Mouse (Mus musculus) cerebellum, adult 9-10 months (tissue): ENCODE data around the gene Mapk12.
A peak's percentile ranks its signal among the peaks of the same experiment; 100 is the strongest.

Experiments used
- DNase-seq: peaks from one replicate; pipeline ENCODE4 v3.0.0; 2022

Gene Mapk12

DNA sequence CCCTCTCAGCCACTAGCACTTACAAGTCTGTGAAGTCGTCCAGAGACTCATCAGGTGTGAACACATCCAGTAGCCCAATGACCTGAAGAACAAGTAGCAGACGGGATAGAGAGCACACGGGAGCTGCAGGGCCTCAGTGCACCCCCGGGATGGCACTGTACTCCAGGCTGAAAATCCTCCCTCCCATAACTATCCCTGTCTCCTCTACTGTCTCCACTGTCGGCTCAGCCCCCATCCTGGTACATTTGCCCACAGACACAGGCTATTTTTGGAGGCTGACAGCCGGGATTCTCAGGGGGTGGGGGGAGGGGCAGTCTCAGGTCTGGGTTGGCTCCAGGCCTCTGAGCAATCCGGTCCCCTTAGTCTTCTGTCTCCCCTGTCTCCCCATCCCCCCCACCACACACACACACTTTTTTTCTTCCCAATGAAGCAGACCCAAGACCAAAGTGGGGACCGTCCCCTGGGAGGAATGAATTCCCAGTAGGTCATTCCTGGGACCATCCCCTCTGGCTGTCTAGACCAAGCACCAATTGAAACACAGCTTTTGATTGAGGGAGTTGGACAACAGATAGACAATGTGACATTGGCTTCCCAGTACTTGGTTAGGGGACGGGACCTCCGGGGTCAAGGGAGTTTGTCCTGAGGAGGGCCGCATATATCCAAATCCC, 3.0 kb downstream of the Mapk12 start:
- peak; percentile 62 for DNase-seq

DNA sequence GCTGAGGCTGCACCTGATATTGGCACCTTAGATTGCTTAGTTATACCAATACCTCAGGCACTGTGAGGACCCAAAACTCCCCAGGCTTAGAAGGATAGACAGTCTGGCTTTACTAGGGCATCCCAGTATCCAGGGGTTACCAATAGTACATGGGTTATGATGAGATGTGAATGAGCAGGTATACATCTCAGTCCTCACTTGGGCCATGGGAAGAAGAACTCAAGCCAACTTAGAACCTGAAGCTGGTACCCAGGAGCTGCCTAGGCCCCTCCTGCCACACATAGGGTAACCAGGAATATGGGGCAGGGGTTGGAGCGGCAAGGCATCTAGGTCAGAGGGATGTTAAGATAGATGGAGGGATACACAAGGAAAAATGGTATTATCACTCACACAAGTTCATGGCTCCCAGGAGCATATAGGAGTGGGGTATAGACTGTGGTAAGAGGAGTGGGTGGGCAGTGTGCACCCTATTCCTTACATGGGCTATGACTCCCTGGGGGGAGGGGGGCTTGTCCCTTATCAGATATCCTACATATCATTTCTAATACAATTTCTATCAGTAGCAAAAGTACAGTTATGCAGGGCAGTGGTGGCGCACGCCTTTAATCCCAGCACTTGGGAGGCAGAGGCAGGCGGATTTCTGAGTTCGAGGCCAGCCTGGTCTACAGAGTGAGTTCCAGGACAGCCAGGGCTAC, 3.9 kb downstream of the Mapk12 start:
- no peak for DNase-seq

DNA sequence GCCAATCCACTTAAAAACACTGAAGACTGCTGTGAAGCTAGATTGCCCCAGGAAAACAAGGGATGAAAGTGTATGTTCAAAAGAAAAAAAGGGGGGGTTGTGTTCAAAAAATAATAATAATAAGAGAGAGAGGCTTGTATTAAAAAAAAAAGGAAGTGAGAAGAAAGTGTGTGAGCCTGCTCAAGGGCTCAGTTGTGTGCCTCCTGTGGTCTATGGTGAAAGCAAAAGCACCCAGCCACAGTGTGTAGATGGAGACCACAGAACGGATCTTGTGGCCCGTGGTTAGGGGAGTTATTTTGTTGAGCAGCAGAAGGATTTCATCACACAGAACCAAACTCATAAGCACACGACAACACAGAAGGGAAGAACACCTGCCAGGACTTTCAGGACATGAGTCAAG, 9.2 kb downstream of the Mapk12 start:
- DNase-seq = no peak

DNA sequence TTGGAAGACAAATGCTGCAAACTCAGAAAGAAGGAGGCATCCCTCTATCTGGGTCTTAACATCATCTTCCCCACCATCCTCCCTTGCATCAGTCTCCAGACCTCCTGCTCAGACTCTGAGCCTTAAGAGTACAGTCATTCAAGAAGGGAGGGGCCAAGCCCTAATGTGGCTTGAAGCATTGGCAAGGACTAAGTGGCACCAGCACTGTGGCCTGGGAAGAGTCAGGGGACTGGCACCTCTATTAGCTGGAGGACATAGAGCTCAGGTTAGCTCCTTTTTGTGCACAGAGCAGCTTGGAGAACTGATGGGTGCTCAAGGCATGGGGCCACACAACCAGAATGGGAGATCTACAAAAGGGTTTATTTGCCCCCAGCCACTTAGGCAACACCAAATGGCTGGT, 10.3 kb downstream of the Mapk12 start:
- DNase-seq = no peak

DNA sequence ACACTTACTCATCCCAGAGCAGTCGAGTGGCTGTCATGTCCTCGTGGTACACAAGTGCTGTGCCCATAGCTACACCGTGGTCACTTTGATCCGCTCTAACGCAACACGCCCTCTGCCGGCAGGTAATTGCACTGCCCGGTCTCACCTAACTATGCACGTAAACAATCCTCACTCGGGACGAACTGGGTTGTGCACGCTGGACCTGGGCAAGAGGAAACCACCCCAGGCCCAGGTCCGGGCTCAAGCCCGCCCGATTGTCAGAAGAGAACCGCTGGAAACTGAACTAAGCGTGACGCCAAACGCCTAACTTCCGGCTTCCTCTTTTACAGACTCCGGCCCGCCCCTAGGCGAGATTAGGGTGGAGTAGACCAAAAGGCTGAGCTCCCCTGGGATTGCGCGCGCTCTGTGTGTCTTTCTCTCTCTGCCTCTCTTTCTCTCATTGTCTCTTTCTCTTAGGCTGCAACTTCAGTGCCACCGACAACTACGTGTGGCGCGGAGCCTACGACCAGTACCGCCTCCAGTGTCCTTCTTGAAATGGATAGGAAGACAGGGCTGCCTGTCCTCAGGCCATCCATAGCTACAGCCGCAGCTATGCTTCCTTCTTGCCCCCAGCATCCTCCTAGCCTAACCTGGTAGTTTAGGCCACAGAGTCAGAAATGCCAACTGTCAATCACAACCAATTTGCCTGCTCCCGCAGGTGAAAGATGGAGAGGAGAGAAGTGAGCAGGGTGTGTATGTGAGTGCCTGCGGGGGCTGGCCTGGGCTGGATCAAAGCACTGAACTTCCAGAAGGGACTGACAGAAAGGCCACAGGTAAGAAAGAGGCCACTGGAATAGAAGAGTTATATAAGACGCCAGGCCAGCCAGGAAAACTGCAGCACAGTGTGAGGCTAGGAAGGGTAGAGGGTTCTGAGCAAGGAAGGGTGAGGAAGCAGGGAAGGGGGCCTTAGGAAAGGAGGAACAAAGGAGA, 11.8 kb downstream of the Mapk12 start, which contains the start of gene Hdac10:
Hdac10 (minus strand) TSS at position 319 of the 969 bp plus-strand sequence.
- DNase-seq = peak; percentile 96

DNA sequence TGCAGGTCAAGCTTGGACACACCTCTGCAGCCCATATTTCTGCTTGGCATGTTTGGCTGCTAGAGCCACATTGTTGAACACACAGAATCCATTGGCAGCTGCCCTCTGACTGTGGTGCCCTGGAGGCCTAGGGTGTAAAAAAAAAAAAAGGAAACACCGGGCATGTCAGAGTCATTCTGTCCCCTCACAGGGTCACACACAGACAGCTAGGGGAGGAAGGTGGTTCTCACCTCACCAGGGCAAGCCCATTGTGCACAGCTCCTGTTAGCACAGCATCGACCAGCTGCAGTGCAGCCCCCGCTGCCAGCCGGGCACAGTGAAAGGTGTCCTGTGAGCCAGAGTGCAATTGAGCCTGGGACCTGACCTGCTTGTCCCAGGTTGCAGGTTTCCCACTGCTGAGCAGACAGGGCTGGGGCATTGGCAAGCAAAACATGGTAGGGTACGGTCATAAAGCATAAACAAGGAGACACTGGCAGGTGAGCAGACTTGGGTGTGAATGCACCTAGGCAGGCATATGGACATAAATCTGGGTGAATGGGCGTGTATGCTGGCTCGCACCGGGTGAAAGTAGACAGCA, 13.1 kb downstream of the Mapk12 start:
- peak; percentile 59 for DNase-seq

DNA sequence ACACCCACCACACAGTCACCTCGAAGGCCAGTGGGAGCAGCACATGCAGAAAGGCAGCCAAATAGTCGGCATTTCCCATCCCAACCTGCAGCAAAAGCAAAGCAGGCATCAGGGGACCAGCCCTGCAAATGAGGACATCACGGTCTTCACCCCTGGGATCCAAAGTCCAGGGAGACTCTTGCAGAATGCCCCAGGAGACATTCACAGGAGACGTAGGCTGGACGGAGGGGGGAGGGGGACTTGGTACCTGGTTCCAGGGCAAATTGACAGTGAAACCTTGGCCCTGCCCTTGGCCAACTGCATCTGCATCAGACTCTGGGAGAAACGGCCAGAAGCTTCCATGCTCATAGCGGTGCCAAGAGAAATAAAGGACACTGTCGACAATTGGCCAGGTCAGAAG, 13.9 kb downstream of the Mapk12 start:
- no peak for DNase-seq

DNA sequence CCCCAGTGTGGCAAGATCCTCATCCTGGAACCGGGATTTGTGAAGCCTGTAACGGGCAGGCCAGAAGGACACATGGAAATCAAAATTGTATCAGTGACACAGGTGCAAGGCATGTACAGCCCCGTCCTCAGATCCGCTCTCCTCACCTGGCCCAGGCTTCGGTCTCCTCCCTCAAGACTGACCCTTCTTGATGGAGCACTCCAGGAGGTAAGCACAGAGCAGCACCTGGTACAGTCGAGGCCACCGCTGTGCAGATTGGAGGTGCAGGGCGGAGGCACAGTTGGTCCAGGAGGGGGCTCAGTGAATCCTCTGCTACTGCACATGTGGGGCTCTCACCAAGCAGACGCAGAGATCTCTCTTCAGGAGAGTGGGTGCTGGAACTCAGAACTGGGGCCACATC, 15.2 kb downstream of the Mapk12 start:
- no peak for DNase-seq

DNA sequence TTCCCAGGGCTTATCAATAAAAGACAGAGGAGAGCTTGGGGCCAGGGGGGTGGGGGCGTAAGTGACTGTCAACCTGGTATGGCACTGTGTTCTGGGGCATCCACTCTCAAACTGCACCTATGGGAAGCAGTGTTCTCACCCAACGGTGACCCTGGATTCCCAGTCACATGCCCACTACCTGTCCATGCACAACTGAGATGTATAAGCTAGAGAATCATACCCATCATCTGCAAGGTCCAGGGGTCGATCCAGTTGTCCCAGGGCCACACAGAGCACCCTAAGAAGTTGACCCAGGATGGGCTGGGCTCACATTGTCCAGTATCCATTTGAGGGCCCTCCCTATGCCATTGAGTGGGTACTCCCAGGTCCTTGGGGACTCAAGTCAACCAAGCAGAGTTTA, 16.2 kb downstream of the Mapk12 start:
- DNase-seq = no peak

DNA sequence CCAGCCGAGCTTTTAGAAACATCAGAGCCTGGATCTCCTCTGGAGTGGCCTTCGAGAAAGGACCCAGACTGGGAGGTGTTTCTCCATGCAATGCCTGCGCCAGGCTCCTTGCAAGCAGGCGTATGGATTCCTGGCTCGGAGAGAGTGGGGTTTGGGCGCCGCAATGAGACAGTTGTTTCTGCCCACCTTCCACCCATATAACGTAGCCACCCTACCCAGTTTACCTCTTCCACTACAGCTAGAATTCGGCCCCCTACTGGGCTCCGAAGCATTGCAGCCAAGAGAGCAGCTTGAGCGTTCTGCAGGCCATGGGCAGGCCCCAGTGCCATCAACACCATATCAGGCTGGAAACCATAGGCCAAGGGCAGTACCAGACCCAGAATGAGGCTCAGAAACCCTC, 16.9 kb downstream of the Mapk12 start:
- peak; percentile 74 for DNase-seq

DNA sequence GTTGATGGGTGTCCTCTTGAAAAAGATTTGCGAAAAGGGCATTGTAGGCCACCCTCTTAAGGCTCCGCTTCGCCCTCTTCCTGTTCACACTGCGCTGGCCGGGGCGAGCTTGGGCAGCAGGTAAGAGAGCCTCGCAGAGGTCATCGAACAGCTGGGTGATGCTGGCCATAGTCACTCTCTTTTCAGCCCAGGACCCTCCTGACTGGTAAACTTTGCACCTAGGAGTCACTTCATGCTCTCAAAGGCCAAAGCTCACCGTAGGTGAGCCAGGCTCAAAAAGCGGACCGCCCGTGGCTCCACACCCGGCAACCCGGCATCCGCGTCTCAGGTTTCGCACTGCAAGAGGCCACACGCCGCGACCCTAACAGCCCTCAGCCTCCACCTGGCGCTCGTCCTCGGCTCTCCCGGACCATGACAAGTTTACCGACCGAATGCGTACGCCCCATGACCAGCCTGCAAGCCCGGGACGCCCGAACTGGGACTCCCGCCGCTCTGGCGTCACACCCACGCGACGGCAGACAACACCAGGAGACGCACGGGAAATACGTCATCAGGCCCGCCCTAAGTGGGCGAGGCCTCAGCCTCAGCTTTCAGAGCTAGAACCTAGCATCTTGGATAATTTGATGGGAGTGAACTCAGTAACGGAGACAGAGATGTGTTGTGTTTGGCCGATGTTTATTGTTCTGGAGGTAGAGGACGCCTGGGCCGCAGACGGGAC, 17.7 kb downstream of the Mapk12 start, which contains the start of gene Tubgcp6:
Tubgcp6 (minus strand) TSS at position 464 of the 718 bp plus-strand sequence.
- DNase-seq = peak; percentile 96

DNA sequence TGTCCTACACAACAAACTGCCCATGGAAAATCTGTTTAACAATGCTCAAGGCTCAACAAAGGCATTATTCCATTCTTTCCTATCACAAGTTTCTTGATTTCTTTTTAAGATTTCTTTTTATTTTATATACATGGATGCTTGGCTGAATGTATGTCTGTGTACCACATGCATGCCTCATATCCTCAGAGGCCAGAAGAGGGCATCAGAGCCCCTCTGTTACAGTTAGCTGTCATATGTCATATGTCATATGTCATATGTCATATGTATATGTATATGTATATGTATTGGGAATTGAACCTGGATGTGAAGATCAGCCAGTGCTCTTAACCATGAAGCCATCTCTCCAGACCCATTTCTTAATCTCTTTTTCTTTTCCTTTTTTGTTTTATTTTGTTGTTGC, 22.5 kb downstream of the Mapk12 start:
- DNase-seq = no peak

DNA sequence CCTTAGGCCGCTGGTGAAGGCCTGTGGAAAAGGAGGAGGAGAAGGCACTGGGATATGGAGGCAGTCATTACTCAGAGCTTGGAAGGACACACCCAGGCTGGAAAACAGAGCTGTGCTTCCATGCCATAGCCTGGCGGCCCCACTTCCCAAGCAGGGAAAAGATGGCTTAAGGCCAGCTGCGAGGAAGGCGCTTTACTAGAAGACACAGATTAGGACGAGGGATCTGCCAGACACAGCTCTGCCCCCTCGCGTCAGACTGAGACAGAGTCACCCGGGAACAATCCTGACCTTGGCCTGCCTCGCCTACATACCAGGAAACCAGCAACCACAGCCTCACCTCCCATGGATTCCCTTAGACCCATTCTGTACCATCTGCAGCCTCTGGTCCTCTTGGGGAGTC, 30.4 kb downstream of the Mapk12 start:
- peak; percentile 84 for DNase-seq

DNA sequence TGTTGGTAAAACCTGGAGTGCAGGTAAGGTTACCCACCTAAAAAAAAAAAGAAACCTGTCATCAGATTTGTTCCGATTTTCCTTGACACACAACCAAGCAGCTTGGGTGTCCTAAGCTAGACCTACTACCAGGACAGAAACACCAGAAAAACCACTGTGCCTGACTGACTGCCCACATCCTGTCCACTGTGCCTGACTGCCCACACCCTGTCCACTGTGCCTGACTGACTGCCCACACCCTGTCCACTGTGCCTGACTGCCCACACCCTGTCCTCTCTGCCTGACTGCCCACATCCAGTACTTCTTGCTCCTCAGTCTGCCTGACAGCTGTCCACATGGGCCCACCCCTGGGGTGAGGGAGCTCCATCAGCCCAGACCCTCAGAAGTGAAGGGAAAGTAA, 33.5 kb downstream of the Mapk12 start:
- peak; percentile 47 for DNase-seq

DNA sequence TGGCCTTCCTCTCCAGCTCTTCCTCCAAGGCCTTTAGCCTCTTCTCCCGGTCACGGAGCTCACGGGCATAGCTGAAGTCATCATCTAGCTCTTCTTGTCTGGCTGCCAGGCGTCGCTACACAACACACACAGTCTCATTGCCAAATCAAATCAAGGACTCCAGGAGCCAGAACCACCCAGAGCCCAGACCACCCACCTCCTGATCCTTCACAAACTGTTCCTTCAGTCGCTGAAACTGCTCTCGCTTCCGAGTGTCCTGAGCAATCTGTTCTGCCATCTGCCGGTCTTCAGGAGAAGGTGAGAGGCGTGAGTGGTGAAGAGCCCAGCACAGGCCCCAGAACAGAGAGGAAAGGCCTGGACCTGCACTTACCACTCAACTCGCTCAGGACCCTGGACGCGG, 34.4 kb downstream of the Mapk12 start:
- peak; percentile 92 for DNase-seq

DNA sequence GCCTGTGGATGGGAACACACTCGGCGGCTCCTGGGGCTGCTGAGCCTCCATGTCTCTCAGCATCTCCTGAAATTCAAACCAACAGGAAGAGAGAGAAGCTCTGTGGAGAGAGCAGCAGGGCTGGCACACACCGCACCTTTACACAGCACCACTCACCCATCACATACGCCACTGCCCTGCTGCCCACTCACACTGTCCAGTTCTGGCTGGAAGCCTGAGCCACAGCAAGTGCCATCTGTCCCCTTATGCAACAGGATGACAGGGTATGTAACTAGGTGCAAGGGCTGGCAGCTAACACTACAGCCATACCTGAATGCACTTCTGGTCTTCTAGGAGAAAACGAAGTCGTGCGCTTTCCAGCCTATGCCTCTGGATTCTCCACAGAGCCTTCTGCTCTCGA, 36.1 kb downstream of the Mapk12 start:
- peak; percentile 99 for DNase-seq

DNA sequence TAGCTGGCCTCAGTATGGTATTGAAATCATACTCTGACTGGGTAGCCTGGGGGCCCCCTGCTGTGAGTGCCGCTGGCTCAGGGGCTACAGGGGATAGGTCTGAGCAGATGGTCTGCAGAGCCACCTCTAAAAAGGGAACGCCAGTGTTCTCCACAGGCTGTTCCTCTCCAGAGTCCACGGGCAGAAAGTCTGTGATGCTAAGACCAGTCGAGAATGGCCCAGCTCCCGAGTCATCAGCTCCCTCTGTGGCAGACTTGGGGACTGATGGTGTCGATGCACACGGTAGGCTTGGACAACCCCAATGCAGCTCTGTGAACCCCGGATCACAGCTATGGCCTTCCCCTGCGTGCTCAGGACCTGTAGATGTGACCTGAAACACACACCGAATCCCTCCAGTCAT, 36.6 kb downstream of the Mapk12 start:
- DNase-seq = peak; percentile 84

DNA sequence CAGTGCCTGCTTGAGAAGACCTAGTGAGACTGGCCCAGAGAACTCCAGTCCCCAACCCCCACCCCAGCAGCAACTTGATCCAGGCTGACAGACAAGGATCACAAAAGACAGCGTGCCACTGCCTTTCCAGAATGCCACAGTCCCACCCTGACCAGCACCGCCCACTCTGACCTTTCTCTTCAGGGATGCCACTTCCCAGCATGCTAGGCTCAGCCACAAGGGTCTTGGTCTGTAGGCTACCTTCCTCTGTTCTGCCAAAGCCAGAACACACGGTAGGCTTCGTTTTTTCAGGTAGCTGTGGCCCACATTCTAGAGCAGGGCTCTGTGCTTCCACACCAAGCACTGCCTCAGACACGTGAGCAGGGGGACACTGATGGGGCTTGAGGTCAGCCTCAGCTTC, 37.9 kb downstream of the Mapk12 start:
- DNase-seq = no peak

DNA sequence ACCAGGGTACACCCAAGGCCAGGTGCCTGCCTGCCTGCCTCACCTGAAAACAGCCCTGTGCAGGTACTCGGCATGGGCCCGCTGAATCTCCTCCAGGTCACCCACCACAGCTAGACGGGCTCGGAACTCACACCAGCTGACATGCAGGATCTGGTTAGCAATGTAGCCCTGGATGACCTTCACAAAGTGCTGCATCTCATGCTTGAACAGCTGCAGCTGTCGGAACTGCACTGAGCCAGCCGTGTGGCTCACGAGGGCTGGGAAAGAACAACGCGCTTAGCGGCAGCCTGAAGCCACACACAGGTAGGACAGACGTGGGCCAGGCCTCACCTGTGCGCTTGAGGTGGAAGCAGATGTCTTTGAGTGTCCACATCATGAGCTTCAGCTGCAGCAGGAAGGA, 39.7 kb downstream of the Mapk12 start:
- DNase-seq = no peak

DNA sequence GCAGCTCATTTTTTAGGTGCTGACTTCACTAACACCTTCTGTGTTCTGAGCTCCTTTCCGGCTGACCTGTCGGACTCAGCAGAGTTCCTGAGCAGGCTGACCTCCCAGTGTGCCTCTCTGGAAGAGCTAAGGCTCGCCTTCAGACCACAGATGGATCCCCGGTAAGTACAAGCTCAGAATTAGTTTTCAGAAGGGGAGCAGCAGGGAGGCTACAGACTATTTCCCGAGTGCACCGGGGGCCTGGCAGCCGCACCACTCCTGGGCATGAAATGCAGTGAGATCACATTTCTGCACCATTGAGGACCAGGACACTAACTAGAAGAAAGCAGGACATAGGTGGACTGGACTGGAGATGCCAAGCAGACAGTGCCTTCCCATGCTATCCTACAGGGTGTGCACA, 41.9 kb downstream of the Mapk12 start:
- peak; percentile 87 for DNase-seq

DNA sequence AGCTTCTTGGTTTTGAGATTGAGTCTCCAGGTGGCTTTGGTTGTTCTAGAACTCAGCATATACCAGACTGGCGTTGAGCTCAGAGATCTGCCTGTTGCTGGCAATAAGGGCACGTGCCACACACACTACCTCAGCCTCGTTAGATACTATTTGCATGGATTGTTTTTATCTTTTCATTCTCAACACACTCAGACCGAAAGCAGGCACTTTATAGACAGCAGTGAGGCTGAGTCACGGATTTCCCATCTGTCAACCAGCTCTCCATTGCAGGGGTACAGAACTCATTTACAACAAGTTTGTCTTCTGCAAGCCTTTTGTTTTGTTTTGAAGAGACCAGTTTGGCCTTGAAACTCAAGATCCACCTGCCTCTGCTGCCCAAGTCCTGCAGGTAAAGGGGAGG, 43.1 kb downstream of the Mapk12 start:
- no peak for DNase-seq

DNA sequence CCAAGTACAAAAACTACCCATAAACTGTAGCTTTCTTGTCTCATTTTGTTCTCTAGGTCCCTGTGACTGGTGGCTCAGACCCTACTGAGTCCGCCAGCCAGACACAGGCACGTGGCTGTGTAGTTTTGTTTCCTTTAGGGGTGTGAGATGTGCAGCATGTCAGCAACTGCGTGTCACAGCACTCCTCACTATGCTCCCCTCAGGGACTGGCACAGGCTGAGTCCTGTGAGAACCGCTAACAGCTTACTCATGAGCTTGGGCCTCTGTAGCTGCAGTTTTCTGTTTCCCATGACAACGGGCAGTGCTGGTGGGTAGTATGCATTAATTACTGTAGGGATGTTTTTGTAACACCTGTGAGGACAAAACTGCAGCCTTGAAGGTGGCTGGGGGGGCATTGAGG, 48.3 kb downstream of the Mapk12 start:
- no peak for DNase-seq
